Mouse (Mus musculus): ENCODE data around the gene Adgra1. TPM values are rescaled to one million over a fixed set of nuclear protein-coding genes. Genes with fewer than 3 reads are reported as not detected.
A peak's percentile ranks its signal among the peaks of the same experiment; 100 is the strongest.

Gene Adgra1
- not detected in 2 replicates for polyA plus RNA-seq (2015; fragmentation: Nextera tagmentation; extraction: Ambion mirVana)

DNA sequence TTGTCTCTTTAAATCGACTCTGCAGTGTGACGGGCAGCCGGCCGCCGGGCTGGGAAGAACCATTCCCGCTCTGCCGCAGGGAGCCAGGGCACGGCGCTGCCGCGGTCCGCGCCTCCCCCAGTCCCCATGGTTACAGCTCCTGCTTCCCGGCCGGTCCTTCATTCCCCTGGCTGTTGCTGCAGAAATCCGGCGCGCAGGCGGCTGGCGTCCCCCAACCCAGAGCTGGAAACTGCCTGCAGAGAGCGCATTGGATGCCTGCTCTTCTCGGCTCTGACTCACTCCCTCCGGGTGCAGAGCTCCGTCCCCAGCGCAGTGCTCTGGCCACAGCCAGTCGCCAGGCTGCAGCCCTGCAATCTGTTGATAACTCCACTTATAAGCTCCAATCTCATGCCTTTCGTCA, at the start of gene Adgra1:
Gene Adgra1 (plus strand): TSS at position 139 of the 400 bp plus-strand sequence.
- no peak within 1 kb of the TSS for H3K9ac ChIP-seq

DNA sequence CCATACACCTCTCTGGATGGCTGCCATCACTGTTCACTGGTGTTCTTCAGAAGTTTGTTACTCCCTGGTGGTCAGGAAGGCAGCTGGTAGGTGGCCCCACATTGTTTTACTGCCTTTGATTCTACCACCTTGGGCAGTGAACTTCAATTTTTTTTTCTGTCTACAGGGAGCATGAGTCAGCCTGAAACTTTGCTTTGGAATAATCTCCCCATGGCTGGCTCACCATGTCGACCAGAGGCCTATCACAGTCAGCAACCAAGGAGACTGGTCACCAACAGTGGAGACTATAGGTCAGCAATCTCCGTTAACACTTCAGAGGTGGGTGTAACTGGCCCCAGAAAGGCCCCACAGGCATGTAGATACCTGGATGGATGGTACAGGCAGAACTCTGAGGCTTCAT, 46.6 kb upstream of the Adgra1 start:
- H3K9ac ChIP-seq = no peak overlapping the region
- 55% methylated on average over 2 of the region's 2 CpGs for WGBS
- no peak overlapping the region for H3K4me2 ChIP-seq
- no peaks in the 10 kb centered on the region for H3K27me3 ChIP-seq
- no peaks in the 10 kb centered on the region for H3K4me1 ChIP-seq
- no peak for ATAC-seq (ENCODE audit: borderline replicate concordance, extremely low read depth, low FRiP score, low TSS enrichment)
- H3K9me3 ChIP-seq = no peaks in the 10 kb centered on the region
- no peaks in the 10 kb centered on the region for H3K36me3 ChIP-seq
- H3K27ac ChIP-seq = no peak overlapping the region
- no peak overlapping the region for H3K4me3 ChIP-seq

More for the DNA sequence above, at the start of gene Adgra1:
- peak; percentile 75; the same call in 1 of the 2 replicates for ATAC-seq (ENCODE audit: borderline replicate concordance, extremely low read depth, low FRiP score, low TSS enrichment)
- no peaks in the 10 kb centered on the region for H3K36me3 ChIP-seq
- peak within 1 kb of the TSS; percentile 38 for H3K4me2 ChIP-seq
- 0 out of 2 replicates have a peak, but pooled peaks cover 3% of the 10 kb centered on the region for H3K4me1 ChIP-seq
- WGBS = under 1% methylated on average over 27 of the region's 27 CpGs
- no peak within 1 kb of the TSS for H3K4me3 ChIP-seq
- H3K9me3 ChIP-seq = no peaks in the 10 kb centered on the region
- no peak within 1 kb of the TSS for H3K27ac ChIP-seq
- H3K27me3 ChIP-seq = peaks cover 64% of the 10 kb centered on the region

- Histone ChIP-seq H3K9ac (no peak overlapping the region), H3K36me3 (no peaks in the 10 kb centered on the region), H3K27ac (no peak overlapping the region), H3K27me3 (no peaks in the 10 kb centered on the region), H3K4me2 (no peak overlapping the region), H3K9me3 (no peaks in the 10 kb centered on the region), H3K4me3 (no peak overlapping the region), H3K4me1 (no peaks in the 10 kb centered on the region)
- WGBS = 84% methylated on average over 11 of the region's 11 CpGs
- ATAC-seq (ENCODE audit: borderline replicate concordance, extremely low read depth, low FRiP score, low TSS enrichment) = no peak
Observed at GRCm38 (mm10) chr7:139788927-139789326, 45.0 kb upstream of the Adgra1 start.

- no peak overlapping the region for H3K4me3 ChIP-seq
- WGBS = 66% methylated on average over 4 of the region's 4 CpGs
- no peaks in the 10 kb centered on the region for H3K4me1 ChIP-seq
- no peaks in the 10 kb centered on the region for H3K9me3 ChIP-seq
- no peak overlapping the region for H3K27ac ChIP-seq
- no peak overlapping the region for H3K4me2 ChIP-seq
- H3K36me3 ChIP-seq = no peaks in the 10 kb centered on the region
- H3K27me3 ChIP-seq = no peaks in the 10 kb centered on the region
- no peak for ATAC-seq (ENCODE audit: borderline replicate concordance, extremely low read depth, low FRiP score, low TSS enrichment)
- no peak overlapping the region for H3K9ac ChIP-seq
Observed at GRCm38 (mm10) chr7:139789718-139790117, 44.3 kb upstream of the Adgra1 start.

DNA sequence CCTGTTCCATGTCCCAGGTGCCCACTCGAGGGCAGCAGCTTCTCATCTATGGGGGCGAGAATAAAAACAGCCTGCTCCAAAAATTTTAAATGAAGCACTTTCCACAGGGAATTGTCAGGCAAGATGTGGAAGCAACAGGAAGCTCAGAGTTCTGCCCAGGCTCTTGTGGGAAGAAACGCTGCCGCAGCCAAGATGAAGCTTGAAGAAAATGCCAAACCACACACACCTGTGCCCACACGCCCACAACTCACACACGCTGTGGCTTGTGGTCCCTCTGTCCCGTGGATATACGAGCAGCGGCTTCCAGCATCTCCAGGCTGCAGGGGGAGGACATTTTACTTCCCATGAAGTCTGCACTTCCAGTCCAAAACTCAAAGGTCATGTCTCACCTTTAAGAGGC, 42.4 kb upstream of the Adgra1 start:
- Histone ChIP-seq H3K4me1 (no peaks in the 10 kb centered on the region), H3K9me3 (no peaks in the 10 kb centered on the region), H3K27me3 (no peaks in the 10 kb centered on the region), H3K4me3 (no peak overlapping the region), H3K4me2 (no peak overlapping the region), H3K36me3 (no peaks in the 10 kb centered on the region), H3K27ac (no peak overlapping the region), H3K9ac (no peak overlapping the region)
- 74% methylated on average over 9 of the region's 9 CpGs for WGBS
- no peak for ATAC-seq (ENCODE audit: borderline replicate concordance, extremely low read depth, low FRiP score, low TSS enrichment)

DNA sequence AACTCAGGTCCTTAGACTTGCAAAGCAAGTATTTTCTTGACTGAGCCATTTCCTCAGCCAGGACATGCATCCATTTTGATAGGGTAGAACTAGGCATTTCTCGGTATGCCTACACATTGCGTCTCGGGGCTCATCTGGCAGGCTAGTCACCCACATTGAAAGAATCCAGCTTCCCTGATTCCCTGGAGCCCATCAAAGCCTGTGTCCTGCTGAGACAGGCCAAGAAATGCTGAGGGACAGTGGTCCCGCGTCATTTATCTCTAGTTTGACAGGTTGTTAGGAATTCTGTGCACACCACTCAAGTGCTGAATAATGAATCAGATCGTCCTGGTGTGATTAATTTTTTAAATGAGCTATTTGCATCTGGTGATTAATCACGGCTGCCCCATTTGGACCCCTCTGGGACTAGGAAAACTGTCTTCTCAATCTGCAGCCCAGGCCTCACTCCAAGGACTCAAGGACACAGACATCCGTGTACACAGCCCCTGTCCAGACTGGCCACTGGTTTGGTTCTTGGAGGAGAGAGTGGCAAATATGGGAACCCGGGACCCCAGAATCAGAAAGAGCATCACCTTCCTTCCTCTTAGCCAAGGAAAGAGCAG, 38.9 kb upstream of the Adgra1 start:
- no peak for ATAC-seq (ENCODE audit: borderline replicate concordance, extremely low read depth, low FRiP score, low TSS enrichment)
- Histone ChIP-seq H3K27ac (no peak overlapping the region), H3K27me3 (no peaks in the 10 kb centered on the region), H3K4me2 (no peak overlapping the region), H3K36me3 (no peaks in the 10 kb centered on the region), H3K4me3 (no peak overlapping the region), H3K9me3 (no peaks in the 10 kb centered on the region), H3K9ac (no peak overlapping the region), H3K4me1 (no peaks in the 10 kb centered on the region)
- 69% methylated on average over 9 of the region's 9 CpGs for WGBS

- Histone ChIP-seq H3K9ac (no peak overlapping the region), H3K9me3 (no peaks in the 10 kb centered on the region), H3K4me3 (no peak overlapping the region), H3K27me3 (no peaks in the 10 kb centered on the region), H3K36me3 (no peaks in the 10 kb centered on the region), H3K27ac (no peak overlapping the region), H3K4me1 (no peaks in the 10 kb centered on the region), H3K4me2 (no peak overlapping the region)
- WGBS = 70% methylated on average over 9 of the region's 9 CpGs
- no peak for ATAC-seq (ENCODE audit: borderline replicate concordance, extremely low read depth, low FRiP score, low TSS enrichment)
Observed at GRCm38 (mm10) chr7:139797186-139798109, 36.5 kb upstream of the Adgra1 start.

DNA sequence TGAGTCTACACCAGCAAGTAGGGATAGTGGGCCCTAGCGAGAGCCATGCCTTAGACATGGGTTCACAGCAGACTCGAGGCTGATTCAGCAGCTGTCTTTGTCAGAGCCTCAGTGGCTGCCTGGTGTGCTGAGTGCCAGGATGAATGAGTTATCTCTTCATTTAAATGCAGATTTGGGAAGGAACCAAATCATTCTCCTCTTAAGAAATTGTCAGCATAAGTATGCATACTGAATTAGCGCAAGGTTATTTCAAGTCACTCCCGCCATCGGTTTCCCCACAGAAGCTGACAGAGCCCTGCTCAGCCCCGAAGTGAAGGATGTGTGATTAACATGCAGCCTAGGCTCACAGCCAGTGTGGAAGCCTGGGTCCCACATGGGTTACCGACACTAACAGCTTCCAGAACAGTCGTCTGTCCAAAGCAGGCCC, 27.8 kb upstream of the Adgra1 start:
- WGBS = 54% methylated on average over 8 of the region's 8 CpGs
- Histone ChIP-seq H3K4me1 (no peaks in the 10 kb centered on the region), H3K27me3 (peaks cover 24% of the 10 kb centered on the region), H3K36me3 (no peaks in the 10 kb centered on the region), H3K9ac (no peak overlapping the region), H3K4me3 (no peak overlapping the region), H3K4me2 (no peak overlapping the region), H3K9me3 (no peaks in the 10 kb centered on the region), H3K27ac (no peak overlapping the region)
- no peak for ATAC-seq (ENCODE audit: borderline replicate concordance, extremely low read depth, low FRiP score, low TSS enrichment)

GRCm38 (mm10) chr7:139810036-139810435, 23.9 kb upstream of the Adgra1 start:
- no peak overlapping the region for H3K9ac ChIP-seq
- no peak overlapping the region for H3K4me3 ChIP-seq
- H3K4me2 ChIP-seq = no peak overlapping the region
- H3K9me3 ChIP-seq = no peaks in the 10 kb centered on the region
- H3K4me1 ChIP-seq = 0 out of 2 replicates have a peak, but pooled peaks cover 2% of the 10 kb centered on the region
- H3K27me3 ChIP-seq = peaks cover 24% of the 10 kb centered on the region
- WGBS = 71% methylated on average over 6 of the region's 6 CpGs
- H3K36me3 ChIP-seq = no peaks in the 10 kb centered on the region
- no peak for ATAC-seq (ENCODE audit: borderline replicate concordance, extremely low read depth, low FRiP score, low TSS enrichment)
- no peak overlapping the region for H3K27ac ChIP-seq

GRCm38 (mm10) chr7:139811706-139812105, 22.3 kb upstream of the Adgra1 start:
- Histone ChIP-seq H3K36me3 (no peaks in the 10 kb centered on the region), H3K27ac (no peak overlapping the region), H3K4me1 (0 out of 2 replicates have a peak, but pooled peaks cover 2% of the 10 kb centered on the region), H3K9ac (no peak overlapping the region), H3K4me2 (no peak overlapping the region), H3K9me3 (no peaks in the 10 kb centered on the region), H3K4me3 (no peak overlapping the region), H3K27me3 (peaks cover 22% of the 10 kb centered on the region)
- ATAC-seq (ENCODE audit: borderline replicate concordance, extremely low read depth, low FRiP score, low TSS enrichment) = no peak
- 81% methylated on average over 7 of the region's 7 CpGs for WGBS

DNA sequence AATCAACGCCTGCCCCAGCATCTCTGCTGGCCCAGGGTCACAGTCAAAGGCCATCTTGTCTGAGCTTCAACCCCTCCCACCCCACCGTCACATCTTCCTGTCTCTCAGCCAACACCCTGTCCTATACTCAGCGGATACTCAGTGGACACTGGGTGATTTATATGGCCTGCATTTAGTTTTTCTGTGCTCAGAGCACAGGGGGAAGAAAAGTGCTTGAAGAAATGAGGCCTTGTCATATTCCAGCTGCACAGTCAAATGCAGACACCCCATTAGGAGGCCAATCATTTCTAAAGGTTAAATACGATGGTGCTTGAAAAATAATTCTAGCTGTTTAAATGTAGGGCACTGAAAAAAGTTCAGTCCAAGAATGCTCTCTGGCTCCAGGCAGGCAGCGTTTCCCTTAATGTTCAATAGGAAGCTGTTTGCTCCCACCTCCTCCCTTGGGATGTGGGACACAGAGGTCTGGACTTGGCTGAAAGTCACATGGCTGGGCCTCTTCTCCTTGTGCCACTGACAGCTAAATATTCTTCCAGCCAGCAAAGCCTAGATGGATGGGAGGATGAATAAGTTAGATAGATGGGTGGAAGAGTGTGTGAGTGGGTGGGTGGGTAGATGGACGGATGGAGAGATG, 20.3 kb upstream of the Adgra1 start:
- H3K9me3 ChIP-seq = no peaks in the 10 kb centered on the region
- peak; percentile 77; the same call in 1 of the 2 replicates for ATAC-seq (ENCODE audit: borderline replicate concordance, extremely low read depth, low FRiP score, low TSS enrichment)
- H3K4me2 ChIP-seq = no peak overlapping the region
- H3K4me1 ChIP-seq = 0 out of 2 replicates have a peak, but pooled peaks cover 2% of the 10 kb centered on the region
- H3K27me3 ChIP-seq = peaks cover 24% of the 10 kb centered on the region
- H3K36me3 ChIP-seq = no peaks in the 10 kb centered on the region
- no peak overlapping the region for H3K27ac ChIP-seq
- WGBS = 44% methylated on average over 6 of the region's 6 CpGs
- no peak overlapping the region for H3K4me3 ChIP-seq
- no peak overlapping the region for H3K9ac ChIP-seq
